Mouse (Mus musculus): Measurements from ENCODE around the gene Trp53tg5.

Gene Trp53tg5

GRCm38 (mm10) chr2:164448140-164448539, 25.4 kb downstream of the Trp53tg5 start:
- DNase-seq, result no peak

GRCm38 (mm10) chr2:164446086-164446469, 27.4 kb downstream of the Trp53tg5 start:
- DNase-seq, result no peak

GRCm38 (mm10) chr2:164445399-164446085, 28.0 kb downstream of the Trp53tg5 start:
- no peak for DNase-seq

DNA sequence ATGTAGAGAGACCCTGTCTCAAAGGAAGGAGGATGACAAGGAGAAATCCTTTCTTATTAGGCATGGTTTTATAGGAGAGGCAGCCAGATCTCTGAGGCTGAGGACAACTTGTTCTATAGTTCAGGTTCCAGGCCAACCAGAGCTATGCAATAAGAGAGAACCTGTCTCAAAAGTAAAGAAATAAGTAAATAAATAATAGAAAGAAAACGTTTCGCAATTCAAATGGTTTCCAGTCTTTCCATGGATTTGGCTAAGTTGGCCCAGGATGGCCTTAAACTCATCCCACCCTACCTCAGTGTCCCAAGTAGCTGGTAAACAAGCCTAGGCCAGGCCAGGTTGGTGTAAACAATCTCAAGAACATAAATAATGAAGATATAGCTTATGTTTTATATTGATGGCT, 28.8 kb downstream of the Trp53tg5 start:
- no peak for DNase-seq

GRCm38 (mm10) chr2:164443460-164444000, 30.0 kb downstream of the Trp53tg5 start, which contains the start of gene Sdc4:
TSS of gene Sdc4 (minus strand) at chr2:164443887.
- no peak for DNase-seq

DNA sequence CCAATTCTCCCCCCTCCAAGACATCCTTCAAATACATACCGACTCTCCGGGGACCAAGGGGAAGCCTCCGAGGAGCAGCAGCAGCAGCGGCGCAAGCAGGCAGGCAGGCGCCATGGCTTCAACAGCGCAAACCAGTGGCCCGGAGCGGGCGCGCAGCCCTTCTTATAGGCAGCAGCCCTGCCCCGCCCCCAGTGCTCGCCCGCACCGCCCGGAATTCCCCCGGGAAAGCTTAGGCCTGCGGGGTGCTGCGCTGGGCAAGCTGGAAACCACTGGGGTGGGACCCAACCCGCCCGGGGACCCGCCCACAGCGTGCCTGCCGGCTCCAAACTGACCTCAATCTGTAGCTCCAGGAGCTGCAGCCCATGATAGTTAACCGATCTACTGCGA, 30.5 kb downstream of the Trp53tg5 start:
- peak; percentile 75 for DNase-seq

DNA sequence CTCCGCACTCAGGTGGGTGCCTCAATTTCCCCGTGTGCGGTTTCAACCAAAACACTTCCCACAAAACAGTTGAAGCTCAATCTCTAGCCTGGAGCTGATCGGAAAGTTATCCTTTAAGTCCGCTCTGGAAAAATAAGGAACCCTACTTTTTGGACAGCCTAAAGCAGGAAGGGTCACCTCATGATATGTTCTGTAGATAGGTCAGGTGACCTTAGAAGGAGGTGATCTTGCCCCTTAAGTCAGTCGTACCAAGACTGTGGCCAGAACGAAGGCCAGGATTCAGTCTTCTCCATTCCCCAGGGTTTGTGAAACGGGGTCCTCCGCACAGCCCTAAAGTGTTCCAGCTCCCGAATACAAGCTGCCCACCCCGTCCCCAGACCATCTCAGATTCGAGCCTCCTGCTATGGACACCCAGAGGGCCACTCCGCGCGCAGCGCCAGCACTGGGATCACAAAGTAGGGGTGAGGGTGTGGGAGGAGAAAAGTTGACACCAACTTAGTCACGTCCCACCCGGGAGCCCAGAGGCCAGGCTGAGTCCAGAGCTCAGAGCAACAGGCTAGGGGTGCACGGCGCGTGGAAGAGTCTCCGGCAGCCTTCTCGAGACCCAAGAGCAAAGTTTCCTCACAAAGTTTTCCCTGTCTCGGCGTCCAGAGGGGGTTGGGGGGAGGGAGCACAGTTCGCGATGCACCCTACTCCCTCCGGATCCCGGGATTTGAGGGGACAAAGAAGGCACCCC, 31.0 kb downstream of the Trp53tg5 start:
- no peak for DNase-seq

- no peak for DNase-seq
These were observed 31.8 kb downstream of the Trp53tg5 start for GRCm38 (mm10) chr2:164441731-164442130.

DNA sequence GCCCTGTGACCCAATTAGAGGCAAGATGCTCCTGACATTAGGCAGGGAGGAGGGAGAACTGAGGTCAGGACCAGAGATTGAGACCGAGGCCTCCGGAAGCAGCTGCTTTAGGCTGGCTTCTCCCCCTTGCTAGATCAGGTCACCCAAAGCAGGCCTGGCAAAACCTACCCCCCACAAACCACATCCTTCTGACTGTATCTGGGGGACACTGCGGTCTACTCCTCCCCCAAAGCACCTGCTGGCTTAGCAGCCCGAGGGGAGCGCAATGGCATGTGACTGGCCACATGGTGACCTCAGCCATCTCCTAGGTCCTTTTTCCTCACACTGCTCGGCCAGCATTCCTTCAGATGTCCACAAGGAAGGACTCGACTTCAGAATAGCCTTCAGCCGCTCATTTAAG, 32.4 kb downstream of the Trp53tg5 start:
- no peak for DNase-seq

DNA sequence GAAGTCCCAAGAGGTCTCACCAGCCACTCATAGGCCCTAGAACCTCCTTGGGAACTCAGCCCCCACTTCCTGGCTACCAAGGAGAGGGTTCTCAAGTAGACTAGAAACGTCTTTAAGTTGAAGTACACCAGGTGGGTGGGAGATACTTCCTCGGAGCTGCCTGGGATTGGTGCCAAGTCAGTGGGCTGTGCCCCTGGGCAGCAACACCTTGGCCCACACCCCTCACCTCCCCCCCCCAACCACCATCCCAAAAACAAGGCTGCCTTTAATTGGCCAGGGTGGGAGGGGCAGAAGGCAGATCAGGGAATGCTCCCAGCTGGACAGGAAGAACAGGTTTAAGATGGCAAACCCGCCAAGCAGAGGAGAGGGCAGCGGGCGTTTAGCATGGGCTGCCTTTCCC, 33.2 kb downstream of the Trp53tg5 start:
- DNase-seq, result no peak

GRCm38 (mm10) chr2:164439001-164439421, 34.5 kb downstream of the Trp53tg5 start:
- no peak for DNase-seq

GRCm38 (mm10) chr2:164438257-164438656, 35.3 kb downstream of the Trp53tg5 start:
- no peak for DNase-seq

- no peak for DNase-seq
These were observed 35.8 kb downstream of the Trp53tg5 start for GRCm38 (mm10) chr2:164437710-164438109.

GRCm38 (mm10) chr2:164436961-164437360, 36.6 kb downstream of the Trp53tg5 start:
- DNase-seq, result no peak

DNA sequence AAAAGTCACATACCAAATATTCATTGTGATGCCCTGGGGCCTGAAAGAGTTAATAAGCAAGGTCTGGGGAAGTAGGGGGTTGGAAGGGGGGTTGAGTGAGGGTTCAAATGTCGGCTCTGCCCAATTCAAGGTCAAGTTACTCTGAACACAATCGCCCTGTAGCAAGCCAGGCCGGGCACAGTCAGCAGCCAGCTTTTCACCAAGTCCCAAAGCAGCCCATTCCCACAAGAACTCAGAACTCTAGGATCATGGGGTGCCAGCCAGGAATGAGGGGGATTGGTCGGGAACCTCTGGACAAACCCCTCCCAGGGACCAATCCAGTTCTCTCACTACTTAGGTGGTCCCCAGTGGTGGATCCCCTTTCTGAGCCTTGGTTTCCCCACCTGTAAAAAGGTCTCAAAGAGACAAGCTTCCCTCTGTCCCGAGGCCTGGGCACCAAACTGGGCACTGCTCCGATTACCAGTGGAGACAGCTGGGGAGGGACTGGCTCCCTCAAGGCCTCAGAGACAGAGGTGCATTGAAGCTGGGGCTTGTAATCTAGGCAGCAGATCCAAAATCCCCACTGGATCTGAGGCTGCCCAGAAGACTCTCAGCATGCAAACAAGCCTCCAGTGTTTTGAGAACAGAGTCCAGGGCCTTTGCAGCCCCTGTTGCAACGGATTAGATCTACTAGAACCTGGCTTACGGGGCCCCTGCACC, 37.2 kb downstream of the Trp53tg5 start:
- no peak for DNase-seq

- DNase-seq, result no peak
These were observed 38.1 kb downstream of the Trp53tg5 start for GRCm38 (mm10) chr2:164435216-164436090.

- DNase-seq, result no peak
These were observed 38.8 kb downstream of the Trp53tg5 start for GRCm38 (mm10) chr2:164434681-164435080.

GRCm38 (mm10) chr2:164433278-164433895, 40.1 kb downstream of the Trp53tg5 start:
- DNase-seq, result no peak

- no peak for DNase-seq
These were observed 40.9 kb downstream of the Trp53tg5 start for GRCm38 (mm10) chr2:164432541-164433191.

GRCm38 (mm10) chr2:164431676-164432465, 41.7 kb downstream of the Trp53tg5 start:
- DNase-seq, result no peak

- DNase-seq, result no peak
These were observed 42.8 kb downstream of the Trp53tg5 start for GRCm38 (mm10) chr2:164430697-164431096.
